In the genomic region with DNA sequence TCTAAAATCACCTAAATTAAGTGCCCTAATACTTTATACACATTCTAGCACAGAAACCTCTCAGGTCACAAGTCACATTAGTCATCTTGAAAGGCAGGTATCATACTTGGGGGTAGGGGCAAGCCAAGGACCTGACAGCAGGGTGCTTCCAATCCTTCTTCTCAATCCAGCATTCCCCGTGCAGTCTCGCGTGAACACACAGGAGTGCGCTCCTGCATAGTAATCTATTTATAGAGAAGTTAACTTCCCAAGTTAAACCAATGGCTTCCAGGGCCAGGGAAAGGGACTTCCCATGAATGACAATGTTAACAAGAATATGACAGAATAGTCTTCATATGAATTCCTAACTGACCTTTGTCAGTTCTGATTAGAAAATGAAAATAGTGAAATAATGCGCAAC, we compare ENCODE assay signal across 16 mouse cellular contexts.
"Had no signal": no experiment of that assay in that cellular context is flagged by ENCODE, and none has a peak within 500 bp of the region (broad histone marks: within the 10 kb centered on the region; RNA-seq: fewer than 3 reads in every experiment).

No protein-coding gene starts in this region.

- H3K4me1 ChIP-seq: midbrain, embryonic 12.5 days; neural tube, embryonic 13.5 days; neural tube, embryonic 15.5 days had no signal

- H3K27ac ChIP-seq: midbrain, embryonic 10.5 days; midbrain, embryonic 12.5 days; neural tube, embryonic 13.5 days; neural tube, embryonic 15.5 days had no signal

- H3K4me2 ChIP-seq: lung, embryonic 14.5 days; midbrain, embryonic 12.5 days; neural tube, embryonic 13.5 days; neural tube, embryonic 15.5 days had no signal

- H3K36me3 ChIP-seq: midbrain, embryonic 10.5 days; midbrain, embryonic 12.5 days; neural tube, embryonic 13.5 days; neural tube, embryonic 15.5 days had no signal

- H3K9ac ChIP-seq: lung, embryonic 14.5 days; midbrain, embryonic 12.5 days; neural tube, embryonic 13.5 days; neural tube, embryonic 15.5 days had no signal

- H3K4me3 ChIP-seq: midbrain, embryonic 10.5 days; midbrain, embryonic 12.5 days; myocyte; neural tube, embryonic 13.5 days; neural tube, embryonic 15.5 days had no signal

- DNase-seq: lung, adult 18-20 months; lung, embryonic 14.5 days; lung, postnatal 10 days; lung, postnatal 4 days; right cerebral cortex, adult 18-20 months; right cerebral cortex, postnatal 25 days; right cerebral cortex, postnatal 4 days; spleen, adult 18-20 months; thymus, adult 18-20 months; thymus, postnatal 14 days; thymus, postnatal 36 days had no signal

- H3K9me3 ChIP-seq: midbrain, embryonic 10.5 days; midbrain, embryonic 12.5 days; neural tube, embryonic 13.5 days; neural tube, embryonic 15.5 days had no signal

- H3K27me3 ChIP-seq: midbrain, embryonic 12.5 days; neural tube, embryonic 13.5 days; neural tube, embryonic 15.5 days had no signal
